Mouse (Mus musculus): ENCODE data around the gene Abi3bp. TPM values are rescaled to one million over a fixed set of nuclear protein-coding genes. Genes with fewer than 3 reads are reported as not detected.

Gene Abi3bp
- total RNA-seq, 1 experiment: 0.22 TPM

- Histone ChIP-seq H3K9me3 (ENCODE audit: control insufficient read depth, insufficient read depth, low read depth, low read length) (no peaks in the 10 kb centered on the region), H3K4me3 (ENCODE audit: insufficient read depth in 1 of 2, low read depth in 1 of 2, low read length in 2 of 2, poor library complexity in 1 of 2, severe bottlenecking in 1 of 2) (no peak overlapping the region), H3K27ac (ENCODE audit: insufficient read depth, low read depth, low read length, poor library complexity, severe bottlenecking) (no peak overlapping the region), H3K9ac (ENCODE audit: insufficient read depth, low read depth, low read length, poor library complexity, severe bottlenecking) (no peak overlapping the region), H3K36me3 (ENCODE audit: control insufficient read depth, insufficient read depth, low read length, poor library complexity, severe bottlenecking) (no peaks in the 10 kb centered on the region), H3K4me1 (ENCODE audit: control insufficient read depth in 2 of 2, insufficient read depth in 2 of 2, low read length in 2 of 2, poor library complexity in 1 of 2) (no peaks in the 10 kb centered on the region)
- no peak for DNase-seq (ENCODE audit: low read depth, low spot score)
- TF ChIP-seq HCFC1 (IDR thresholded peaks at IDR 0.05; ENCODE audit: borderline replicate concordance, insufficient read depth, low read length) (no peak), CHD2 (IDR thresholded peaks at IDR 0.05; ENCODE audit: low read depth, low read length) (no peak), ZC3H11A (IDR thresholded peaks at IDR 0.05; ENCODE audit: borderline replicate concordance, low read depth, low read length) (no peak), MAFK (IDR thresholded peaks at IDR 0.05; ENCODE audit: insufficient read depth, low read depth, low read length) (no peak), ZNF384 (IDR thresholded peaks at IDR 0.05; ENCODE audit: low read depth, low read length) (no peak)
- in situ Hi-C loops (cut with MboI; ENCODE audit: low sequenced_read_pairs in 2 of 2, unreplicated experiment in 2 of 2): no loop called here
Measured at GRCm38 (mm10) chr16:56655193-56655910, 177.7 kb downstream of the Abi3bp start.

GRCm38 (mm10) chr16:56658866-56659265, 181.2 kb downstream of the Abi3bp start:
- no peak for TF ChIP-seq ZNF384 (IDR thresholded peaks at IDR 0.05; ENCODE audit: low read depth, low read length)
- TF ChIP-seq ZC3H11A (IDR thresholded peaks at IDR 0.05; ENCODE audit: borderline replicate concordance, low read depth, low read length): no peak
- no peak for TF ChIP-seq MAFK (IDR thresholded peaks at IDR 0.05; ENCODE audit: insufficient read depth, low read depth, low read length)
- TF ChIP-seq CHD2 (IDR thresholded peaks at IDR 0.05; ENCODE audit: low read depth, low read length): no peak
- no peak for TF ChIP-seq HCFC1 (IDR thresholded peaks at IDR 0.05; ENCODE audit: borderline replicate concordance, insufficient read depth, low read length)
- no peak overlapping the region for H3K4me3 ChIP-seq (ENCODE audit: insufficient read depth in 1 of 2, low read depth in 1 of 2, low read length in 2 of 2, poor library complexity in 1 of 2, severe bottlenecking in 1 of 2)
- in situ Hi-C loops (cut with MboI; ENCODE audit: low sequenced_read_pairs in 2 of 2, unreplicated experiment in 2 of 2): no loop called here
- H3K9ac ChIP-seq (ENCODE audit: insufficient read depth, low read depth, low read length, poor library complexity, severe bottlenecking): no peak overlapping the region
- no peaks in the 10 kb centered on the region for H3K36me3 ChIP-seq (ENCODE audit: control insufficient read depth, insufficient read depth, low read length, poor library complexity, severe bottlenecking)
- H3K9me3 ChIP-seq (ENCODE audit: control insufficient read depth, insufficient read depth, low read depth, low read length): no peaks in the 10 kb centered on the region
- H3K4me1 ChIP-seq (ENCODE audit: control insufficient read depth in 2 of 2, insufficient read depth in 2 of 2, low read length in 2 of 2, poor library complexity in 1 of 2): no peaks in the 10 kb centered on the region
- no peak overlapping the region for H3K27ac ChIP-seq (ENCODE audit: insufficient read depth, low read depth, low read length, poor library complexity, severe bottlenecking)
- no peak for DNase-seq (ENCODE audit: low read depth, low spot score)

- H3K27ac ChIP-seq (ENCODE audit: insufficient read depth, low read depth, low read length, poor library complexity, severe bottlenecking): no peak overlapping the region
- no peak overlapping the region for H3K9ac ChIP-seq (ENCODE audit: insufficient read depth, low read depth, low read length, poor library complexity, severe bottlenecking)
- DNase-seq (ENCODE audit: low read depth, low spot score): no peak
- no peaks in the 10 kb centered on the region for H3K36me3 ChIP-seq (ENCODE audit: control insufficient read depth, insufficient read depth, low read length, poor library complexity, severe bottlenecking)
- no peaks in the 10 kb centered on the region for H3K4me1 ChIP-seq (ENCODE audit: control insufficient read depth in 2 of 2, insufficient read depth in 2 of 2, low read length in 2 of 2, poor library complexity in 1 of 2)
- H3K9me3 ChIP-seq (ENCODE audit: control insufficient read depth, insufficient read depth, low read depth, low read length): no peaks in the 10 kb centered on the region
- TF ChIP-seq ZNF384 (IDR thresholded peaks at IDR 0.05; ENCODE audit: low read depth, low read length): no peak
- no peak for TF ChIP-seq ZC3H11A (IDR thresholded peaks at IDR 0.05; ENCODE audit: borderline replicate concordance, low read depth, low read length)
- TF ChIP-seq HCFC1 (IDR thresholded peaks at IDR 0.05; ENCODE audit: borderline replicate concordance, insufficient read depth, low read length): no peak
- TF ChIP-seq MAFK (IDR thresholded peaks at IDR 0.05; ENCODE audit: insufficient read depth, low read depth, low read length): no peak
- TF ChIP-seq CHD2 (IDR thresholded peaks at IDR 0.05; ENCODE audit: low read depth, low read length): no peak
- H3K4me3 ChIP-seq (ENCODE audit: insufficient read depth in 1 of 2, low read depth in 1 of 2, low read length in 2 of 2, poor library complexity in 1 of 2, severe bottlenecking in 1 of 2): no peak overlapping the region
- in situ Hi-C loops (cut with MboI; ENCODE audit: low sequenced_read_pairs in 2 of 2, unreplicated experiment in 2 of 2): no loop called here
Measured at GRCm38 (mm10) chr16:56669520-56669919, 191.8 kb downstream of the Abi3bp start.

- H3K4me3 ChIP-seq (ENCODE audit: insufficient read depth in 1 of 2, low read depth in 1 of 2, low read length in 2 of 2, poor library complexity in 1 of 2, severe bottlenecking in 1 of 2): no peak overlapping the region
- no peak overlapping the region for H3K9ac ChIP-seq (ENCODE audit: insufficient read depth, low read depth, low read length, poor library complexity, severe bottlenecking)
- no peak for TF ChIP-seq ZNF384 (IDR thresholded peaks at IDR 0.05; ENCODE audit: low read depth, low read length)
- no peak for TF ChIP-seq HCFC1 (IDR thresholded peaks at IDR 0.05; ENCODE audit: borderline replicate concordance, insufficient read depth, low read length)
- no peak for TF ChIP-seq CHD2 (IDR thresholded peaks at IDR 0.05; ENCODE audit: low read depth, low read length)
- TF ChIP-seq MAFK (IDR thresholded peaks at IDR 0.05; ENCODE audit: insufficient read depth, low read depth, low read length): no peak
- TF ChIP-seq ZC3H11A (IDR thresholded peaks at IDR 0.05; ENCODE audit: borderline replicate concordance, low read depth, low read length): no peak
- H3K9me3 ChIP-seq (ENCODE audit: control insufficient read depth, insufficient read depth, low read depth, low read length): no peaks in the 10 kb centered on the region
- in situ Hi-C loops (cut with MboI; ENCODE audit: low sequenced_read_pairs in 2 of 2, unreplicated experiment in 2 of 2): no loop called here
- H3K4me1 ChIP-seq (ENCODE audit: control insufficient read depth in 2 of 2, insufficient read depth in 2 of 2, low read length in 2 of 2, poor library complexity in 1 of 2): no peaks in the 10 kb centered on the region
- no peaks in the 10 kb centered on the region for H3K36me3 ChIP-seq (ENCODE audit: control insufficient read depth, insufficient read depth, low read length, poor library complexity, severe bottlenecking)
- no peak overlapping the region for H3K27ac ChIP-seq (ENCODE audit: insufficient read depth, low read depth, low read length, poor library complexity, severe bottlenecking)
- DNase-seq (ENCODE audit: low read depth, low spot score): no peak
Measured at GRCm38 (mm10) chr16:56670941-56671340, 193.3 kb downstream of the Abi3bp start.
